Mouse (Mus musculus): ENCODE measurements around the gene Fam196a. TPM values are rescaled to one million over a fixed set of nuclear protein-coding genes. Genes with fewer than 3 reads are reported as not detected.

Fam196a gene
- 3.9 and 4.9 TPM in 2 replicates for polyA plus RNA-seq (2016; fragmentation: Nextera tagmentation; extraction: Ambion mirVana)

DNA sequence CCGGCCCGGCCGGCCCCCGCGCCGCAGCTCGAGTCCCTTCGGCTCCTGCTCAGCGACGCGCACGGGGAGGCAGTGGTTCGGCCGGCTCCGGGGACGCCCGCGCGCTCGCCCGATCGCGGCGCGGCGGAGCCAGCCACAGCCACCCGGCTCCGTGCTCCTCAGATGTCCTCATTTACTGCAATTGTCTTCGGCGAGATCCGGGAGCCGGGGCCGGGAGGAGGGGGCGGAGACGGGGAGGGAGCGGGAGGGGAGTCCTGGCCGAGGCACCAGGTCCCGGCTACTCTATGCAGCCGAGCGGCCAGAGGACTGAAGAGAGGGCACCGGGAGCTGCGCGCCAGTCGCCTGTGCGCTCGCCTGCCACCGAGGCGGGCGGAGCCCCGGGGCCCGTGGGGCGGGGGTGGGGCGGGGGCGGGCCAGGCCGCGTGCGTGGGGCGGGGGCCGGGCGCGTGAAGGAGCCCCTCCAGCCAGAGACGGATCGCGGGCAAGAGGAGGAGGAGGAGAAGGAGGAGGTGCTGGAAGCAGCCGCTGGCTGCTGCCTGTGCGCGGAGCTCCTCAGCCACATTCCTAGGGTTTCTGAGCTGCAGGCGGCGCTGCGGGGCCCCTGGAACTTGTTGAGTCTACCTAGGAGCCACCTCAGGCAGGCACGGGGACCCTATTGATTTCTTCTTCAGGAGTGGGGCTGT, at the start of gene Fam196a:
Fam196a (minus strand) TSS at position 504 of the 683 bp plus-strand sequence.
- 0% methylated on average over 34 of the region's 71 CpGs for WGBS
- H3K27ac ChIP-seq = peak within 1 kb of the TSS; percentile 44
- peaks cover 29% of the 10 kb centered on the region for H3K27me3 ChIP-seq

DNA sequence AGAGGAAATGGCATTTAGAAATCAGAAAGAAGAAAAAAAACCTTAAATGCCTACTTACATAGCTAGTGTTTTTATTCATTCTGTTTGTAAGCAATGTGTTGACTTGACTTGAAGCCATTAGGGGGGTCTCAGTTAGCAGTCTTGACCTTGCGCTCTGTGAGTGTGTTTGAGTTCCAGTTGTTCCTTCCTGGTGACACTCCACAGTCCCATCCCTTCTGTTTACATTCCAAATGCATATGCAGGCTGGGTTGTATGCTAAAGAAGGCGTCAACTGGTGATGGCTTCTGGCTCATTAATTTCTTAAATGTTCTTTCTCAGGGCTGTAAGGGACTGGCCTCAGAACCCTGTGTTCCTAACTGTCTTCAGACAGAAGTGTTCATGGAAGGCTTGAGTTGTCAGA, 23.4 kb upstream of the Fam196a start:
- Histone ChIP-seq H3K36me3 (no peaks in the 10 kb centered on the region), H3K27ac (no peak overlapping the region), H3K4me1 (no peaks in the 10 kb centered on the region), H3K9me3 (replicated peaks) (no peaks in the 10 kb centered on the region), H3K4me2 (replicated peaks) (no peak overlapping the region), H3K27me3 (no peaks in the 10 kb centered on the region), H3K4me3 (no peak overlapping the region), H3K9ac (no peak overlapping the region)
- 83% methylated on average over 2 of the region's 2 CpGs for WGBS
- no peak for ATAC-seq (ENCODE audit: low FRiP score)

More for the DNA sequence above, at the start of gene Fam196a:
- Histone ChIP-seq H3K9ac (peak within 1 kb of the TSS; percentile 70), H3K9me3 (replicated peaks) (no peaks in the 10 kb centered on the region), H3K4me3 (peak within 1 kb of the TSS; percentile 63), H3K4me1 (peaks cover 25% of the 10 kb centered on the region), H3K36me3 (no peaks in the 10 kb centered on the region), H3K4me2 (replicated peaks) (peak within 1 kb of the TSS; percentile 95)
- ATAC-seq (ENCODE audit: low FRiP score) = peak; percentile 88

DNA sequence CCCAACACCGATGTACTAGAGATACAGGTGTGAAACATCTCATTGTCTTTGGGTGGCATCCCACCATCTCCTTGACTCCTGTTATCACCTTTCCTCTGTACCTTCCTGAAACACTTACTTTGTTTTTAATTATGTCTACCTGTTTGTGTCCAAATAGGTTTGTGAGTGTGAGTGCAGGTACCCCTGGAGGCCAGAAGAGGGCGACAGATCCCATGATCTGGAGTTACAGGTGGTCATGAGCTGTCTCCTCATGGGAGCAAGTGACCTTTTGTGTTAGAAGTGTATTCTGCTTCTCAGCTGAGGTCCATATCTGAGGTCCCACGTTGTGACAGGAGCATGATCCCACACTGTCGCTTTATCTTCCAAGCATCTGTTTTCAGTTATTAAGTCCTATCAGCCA, 22.6 kb upstream of the Fam196a start:
- Histone ChIP-seq H3K4me1 (no peaks in the 10 kb centered on the region), H3K9me3 (replicated peaks) (no peaks in the 10 kb centered on the region), H3K9ac (no peak overlapping the region), H3K36me3 (no peaks in the 10 kb centered on the region), H3K27me3 (no peaks in the 10 kb centered on the region), H3K27ac (no peak overlapping the region), H3K4me2 (replicated peaks) (no peak overlapping the region), H3K4me3 (no peak overlapping the region)
- 66% methylated on average over 4 of the region's 4 CpGs for WGBS
- no peak for ATAC-seq (ENCODE audit: low FRiP score)

DNA sequence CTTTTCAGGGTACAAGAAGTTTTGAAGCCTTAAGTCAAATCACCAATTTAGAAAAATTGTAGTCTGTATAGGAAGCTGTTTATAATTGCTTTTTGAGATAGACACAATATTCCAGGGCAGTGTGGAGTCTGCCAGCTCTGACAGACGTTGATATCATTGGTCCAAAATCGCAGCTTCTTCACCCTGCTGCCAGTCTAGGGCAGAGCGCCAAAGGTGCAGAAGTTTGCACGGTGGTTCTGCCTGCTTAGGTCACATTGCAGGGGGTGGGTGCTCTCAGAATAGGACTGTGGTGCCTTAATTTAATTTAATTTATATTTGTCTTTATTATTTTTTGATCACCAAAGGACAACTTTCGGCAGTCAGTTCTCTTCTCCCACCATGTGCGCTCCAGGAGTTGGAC, 20.9 kb upstream of the Fam196a start:
- H3K9me3 ChIP-seq (replicated peaks) = no peaks in the 10 kb centered on the region
- no peak overlapping the region for H3K27ac ChIP-seq
- no peak overlapping the region for H3K9ac ChIP-seq
- H3K4me3 ChIP-seq = no peak overlapping the region
- WGBS = 93% methylated on average over 6 of the region's 6 CpGs
- no peaks in the 10 kb centered on the region for H3K36me3 ChIP-seq
- no peak for ATAC-seq (ENCODE audit: low FRiP score)
- H3K4me1 ChIP-seq = no peaks in the 10 kb centered on the region
- H3K4me2 ChIP-seq (replicated peaks) = no peak overlapping the region
- no peaks in the 10 kb centered on the region for H3K27me3 ChIP-seq

DNA sequence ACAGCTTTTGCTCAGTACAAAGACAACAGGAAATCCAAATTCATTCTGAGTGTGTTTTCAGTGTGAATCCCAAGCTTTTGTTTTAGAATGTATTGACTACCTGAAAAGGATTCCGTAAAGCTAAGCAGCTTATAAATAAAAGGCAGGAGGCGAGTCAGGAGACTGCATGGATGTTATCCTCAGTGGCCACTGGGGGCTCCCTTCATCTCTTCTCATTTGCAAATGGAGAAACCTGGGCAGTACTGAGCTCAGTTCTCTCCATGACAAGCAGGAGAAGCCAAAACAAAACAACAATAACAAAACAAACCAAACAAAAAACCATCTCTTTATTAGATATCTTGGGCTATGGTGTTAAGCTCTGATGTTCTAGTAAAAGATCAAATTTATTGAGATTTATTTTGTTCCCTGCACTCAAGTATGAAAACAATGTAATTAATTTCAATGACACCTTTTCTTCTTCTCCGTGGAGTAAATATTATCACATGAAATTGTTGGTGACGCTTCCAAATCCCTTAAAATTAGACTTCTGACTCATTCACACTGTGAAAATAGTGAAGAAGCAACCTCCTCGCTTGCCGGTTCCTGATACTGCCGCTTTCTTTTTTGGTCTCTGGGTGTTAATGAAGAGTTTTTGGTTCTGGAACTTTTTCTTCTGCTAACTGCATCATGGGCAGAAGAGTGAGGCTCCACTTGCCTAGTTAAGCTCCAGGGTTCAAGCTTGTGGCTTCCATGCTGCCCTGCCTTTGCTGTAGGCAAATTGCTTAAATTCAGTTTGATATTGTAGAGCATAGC, 7.9 kb upstream of the Fam196a start:
- Histone ChIP-seq H3K9ac (no peak overlapping the region), H3K9me3 (replicated peaks) (no peaks in the 10 kb centered on the region), H3K4me2 (replicated peaks) (no peak overlapping the region), H3K27ac (no peak overlapping the region), H3K27me3 (no peaks in the 10 kb centered on the region), H3K4me3 (no peak overlapping the region), H3K4me1 (peaks cover 3% of the 10 kb centered on the region; the same call in 1 of the 2 replicates), H3K36me3 (no peaks in the 10 kb centered on the region)
- no peak for ATAC-seq (ENCODE audit: low FRiP score)
- 84% methylated on average over 7 of the region's 7 CpGs for WGBS

DNA sequence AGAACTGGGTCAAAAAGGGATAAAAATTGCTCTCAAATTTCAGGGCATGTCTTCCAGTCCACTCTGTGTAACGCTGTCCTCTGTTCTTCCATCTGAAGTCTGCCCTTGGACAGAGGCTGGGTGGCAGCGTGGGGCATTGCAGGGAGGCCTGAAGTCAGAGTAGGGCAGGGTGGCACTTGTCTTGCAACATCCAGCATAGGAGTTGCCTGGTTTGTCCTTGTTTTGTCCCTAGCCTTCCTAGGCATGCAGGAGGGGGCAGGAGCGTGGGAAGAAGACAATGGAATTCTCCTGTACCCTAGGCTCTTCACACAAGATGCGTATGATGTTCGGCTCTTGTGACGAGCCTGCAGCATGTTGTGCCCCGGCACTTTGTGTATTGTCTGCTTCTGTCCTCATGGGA, 5.5 kb upstream of the Fam196a start:
- no peak overlapping the region for H3K9ac ChIP-seq
- H3K9me3 ChIP-seq (replicated peaks) = no peaks in the 10 kb centered on the region
- H3K36me3 ChIP-seq = no peaks in the 10 kb centered on the region
- peaks cover 6% of the 10 kb centered on the region for H3K4me1 ChIP-seq
- no peak overlapping the region for H3K4me3 ChIP-seq
- no peak overlapping the region for H3K27ac ChIP-seq
- 0 out of 2 replicates have a peak, but pooled peaks cover 10% of the 10 kb centered on the region for H3K27me3 ChIP-seq
- no peak overlapping the region for H3K4me2 ChIP-seq (replicated peaks)
- WGBS = 71% methylated on average over 7 of the region's 7 CpGs
- no peak for ATAC-seq (ENCODE audit: low FRiP score)

DNA sequence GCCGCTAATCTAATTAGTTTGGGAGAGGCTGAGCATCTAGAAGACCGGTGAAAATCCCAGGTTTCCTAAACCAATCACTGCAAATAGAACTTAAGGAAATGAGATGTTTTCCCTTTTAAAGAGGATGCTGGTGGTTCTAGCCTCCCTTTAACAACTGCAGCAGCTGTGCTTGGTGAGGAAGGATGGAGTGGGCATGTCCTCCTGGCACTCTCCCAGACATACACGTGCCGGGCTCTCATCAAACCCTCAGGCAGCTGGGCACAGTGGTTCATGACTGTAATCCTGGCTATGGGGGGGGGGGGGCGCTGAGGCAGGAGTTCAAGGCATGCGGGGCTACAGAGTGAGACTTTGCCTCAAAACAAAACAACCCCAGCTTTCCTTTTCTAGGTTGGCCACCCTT, 4.8 kb upstream of the Fam196a start:
- Histone ChIP-seq H3K27ac (no peak overlapping the region), H3K9me3 (replicated peaks) (no peaks in the 10 kb centered on the region), H3K4me2 (replicated peaks) (no peak overlapping the region), H3K4me3 (no peak overlapping the region), H3K27me3 (0 out of 2 replicates have a peak, but pooled peaks cover 10% of the 10 kb centered on the region), H3K36me3 (no peaks in the 10 kb centered on the region), H3K9ac (no peak overlapping the region), H3K4me1 (peaks cover 12% of the 10 kb centered on the region)
- ATAC-seq (ENCODE audit: low FRiP score) = no peak
- 84% methylated on average over 6 of the region's 6 CpGs for WGBS

DNA sequence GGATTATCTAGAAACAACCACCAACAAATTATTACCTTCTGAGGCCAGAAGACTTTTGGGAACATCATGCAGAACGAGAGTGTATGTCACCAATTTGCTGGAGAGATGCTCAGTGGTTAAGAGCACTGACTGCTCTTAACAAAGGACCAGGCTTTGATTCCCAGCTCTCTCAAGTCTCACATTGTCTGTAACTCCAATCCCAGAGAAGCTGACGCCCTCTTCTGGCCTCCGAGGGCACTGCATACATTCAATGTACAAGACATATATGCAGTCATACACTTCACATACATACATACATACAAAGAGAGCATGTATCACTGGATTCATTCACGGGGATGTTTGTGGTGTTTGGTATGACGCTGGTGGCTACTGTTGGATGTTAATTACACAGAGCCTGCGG, 3.7 kb upstream of the Fam196a start:
- H3K4me2 ChIP-seq (replicated peaks) = no peak overlapping the region

DNA sequence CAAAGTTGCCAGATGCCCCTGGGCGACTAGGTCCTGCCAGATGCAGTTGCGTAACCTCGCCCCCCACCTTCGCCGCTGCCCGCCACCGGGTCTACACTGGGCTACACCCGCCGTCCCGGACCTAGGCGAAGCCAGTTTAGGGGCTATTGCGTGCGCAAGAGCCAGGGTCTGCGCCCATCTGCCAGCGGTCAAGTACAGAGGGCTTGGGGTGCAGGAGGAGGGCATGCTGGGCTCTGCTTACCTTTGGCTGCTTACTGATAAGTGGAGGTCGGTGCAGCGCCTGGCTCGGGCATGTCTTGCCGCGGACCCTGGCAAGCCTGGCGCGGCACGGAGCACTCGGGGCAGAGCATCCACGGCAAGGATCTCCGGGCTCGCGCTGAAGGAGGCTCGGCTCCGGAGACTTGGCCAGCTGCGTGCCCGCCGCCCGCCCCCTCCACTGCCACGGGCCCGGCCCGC, 731 bp downstream of the Fam196a start:
- Histone ChIP-seq H3K27ac (peak overlapping the region; percentile 44; the same call in 1 of the 2 replicates), H3K9me3 (replicated peaks) (no peaks in the 10 kb centered on the region), H3K4me1 (peaks cover 25% of the 10 kb centered on the region), H3K36me3 (no peaks in the 10 kb centered on the region), H3K27me3 (peaks cover 29% of the 10 kb centered on the region), H3K4me2 (replicated peaks) (peak overlapping the region; percentile 95), H3K4me3 (peak overlapping the region; percentile 63), H3K9ac (peak overlapping the region; percentile 70)
- WGBS = under 1% methylated on average over 29 of the region's 37 CpGs
- peak; percentile 67 for ATAC-seq (ENCODE audit: low FRiP score)

More for the DNA sequence above, 3.7 kb upstream of the Fam196a start:
- 91% methylated on average over 6 of the region's 6 CpGs for WGBS
- Histone ChIP-seq H3K27ac (no peak overlapping the region), H3K4me1 (peaks cover 17% of the 10 kb centered on the region), H3K4me3 (no peak overlapping the region), H3K27me3 (peaks cover 21% of the 10 kb centered on the region), H3K9ac (no peak overlapping the region), H3K9me3 (replicated peaks) (no peaks in the 10 kb centered on the region), H3K36me3 (no peaks in the 10 kb centered on the region)
- ATAC-seq (ENCODE audit: low FRiP score) = no peak

DNA sequence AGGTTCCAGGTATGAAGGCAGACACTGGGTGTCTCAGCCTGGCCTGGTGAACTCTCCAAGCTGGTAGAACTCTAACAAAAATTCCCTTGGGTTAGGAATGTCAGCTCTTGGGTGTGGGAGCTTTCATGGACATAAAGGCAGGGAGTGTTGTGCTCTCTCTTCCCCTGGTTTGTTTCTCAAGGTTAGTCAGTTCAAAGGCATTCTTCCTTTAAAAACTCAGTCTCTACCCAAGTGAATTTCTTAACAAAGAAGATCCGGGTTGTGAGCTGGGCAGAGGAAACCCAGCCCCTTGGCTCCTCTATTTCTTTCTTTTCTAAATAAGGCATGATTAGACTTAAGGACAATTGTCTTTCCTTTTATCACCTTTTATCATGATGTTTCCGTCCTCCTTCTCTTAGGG, 6.3 kb downstream of the Fam196a start:
- 75% methylated on average over 2 of the region's 2 CpGs for WGBS
- H3K9ac ChIP-seq = no peak overlapping the region
- no peak for ATAC-seq (ENCODE audit: low FRiP score)

DNA sequence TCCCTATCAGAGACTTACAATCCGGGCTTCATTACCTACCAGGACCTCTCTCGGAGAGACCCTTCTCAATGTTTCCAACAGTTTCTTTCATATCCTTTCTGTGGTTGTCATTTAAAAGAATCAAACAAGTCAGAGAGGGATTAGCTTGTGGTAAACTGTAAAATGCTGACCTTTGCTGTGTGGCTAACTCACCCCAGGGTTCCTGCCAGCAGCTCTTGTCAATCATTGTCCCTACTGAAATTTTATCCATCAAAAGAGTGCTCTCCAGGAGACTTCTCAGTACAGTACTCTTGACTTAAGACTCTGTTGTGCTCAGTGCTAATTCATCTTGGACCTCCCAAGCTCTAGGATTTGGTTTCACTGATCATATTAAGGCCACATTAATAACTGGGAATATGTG, 36.2 kb downstream of the Fam196a start:
- ATAC-seq (ENCODE audit: low FRiP score) = no peak
- H3K4me2 ChIP-seq (replicated peaks) = no peak overlapping the region

More for the DNA sequence above, 6.3 kb downstream of the Fam196a start:
- no peaks in the 10 kb centered on the region for H3K9me3 ChIP-seq (replicated peaks)
- no peaks in the 10 kb centered on the region for H3K36me3 ChIP-seq
- no peak overlapping the region for H3K27ac ChIP-seq
- no peak overlapping the region for H3K4me3 ChIP-seq
- H3K4me2 ChIP-seq (replicated peaks) = no peak overlapping the region
- H3K4me1 ChIP-seq = peaks cover 10% of the 10 kb centered on the region
- H3K27me3 ChIP-seq = peaks cover 9% of the 10 kb centered on the region

DNA sequence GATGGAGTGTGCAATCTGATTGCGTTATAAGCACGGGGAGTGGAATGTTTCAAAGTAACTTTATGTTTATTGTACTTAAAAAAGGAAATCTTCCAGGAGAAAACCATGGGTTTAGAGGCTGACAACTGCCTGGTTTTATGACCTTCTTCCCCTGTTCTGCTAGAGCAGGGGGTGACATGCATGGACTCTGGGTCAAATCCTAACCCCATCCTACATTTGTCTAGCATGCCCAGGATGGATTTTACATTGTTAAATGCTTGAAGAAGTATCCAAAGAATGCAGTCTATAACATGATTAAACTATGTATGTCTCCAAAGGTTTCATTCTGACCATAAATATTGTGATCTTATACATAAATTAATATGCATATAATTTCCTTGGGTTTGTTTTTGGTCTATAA, 38.8 kb downstream of the Fam196a start:
- Histone ChIP-seq H3K4me1 (no peaks in the 10 kb centered on the region), H3K9ac (no peak overlapping the region), H3K4me2 (replicated peaks) (no peak overlapping the region), H3K27me3 (no peaks in the 10 kb centered on the region), H3K4me3 (no peak overlapping the region), H3K27ac (no peak overlapping the region), H3K36me3 (no peaks in the 10 kb centered on the region), H3K9me3 (replicated peaks) (no peaks in the 10 kb centered on the region)
- ATAC-seq (ENCODE audit: low FRiP score) = no peak
- WGBS = 93% methylated on average over 2 of the region's 2 CpGs

More for the DNA sequence above, 36.2 kb downstream of the Fam196a start:
- no peak overlapping the region for H3K9ac ChIP-seq
- H3K27me3 ChIP-seq = no peaks in the 10 kb centered on the region
- no peak overlapping the region for H3K4me3 ChIP-seq
- H3K4me1 ChIP-seq = no peaks in the 10 kb centered on the region
- WGBS = 53% methylated on average over 2 of the region's 2 CpGs
- H3K36me3 ChIP-seq = no peaks in the 10 kb centered on the region
- H3K9me3 ChIP-seq (replicated peaks) = no peaks in the 10 kb centered on the region
- H3K27ac ChIP-seq = no peak overlapping the region

Data from hindbrain, embryonic 12.5 days (tissue).